Mouse (Mus musculus): ENCODE data around the gene Gm12216.

DNA sequence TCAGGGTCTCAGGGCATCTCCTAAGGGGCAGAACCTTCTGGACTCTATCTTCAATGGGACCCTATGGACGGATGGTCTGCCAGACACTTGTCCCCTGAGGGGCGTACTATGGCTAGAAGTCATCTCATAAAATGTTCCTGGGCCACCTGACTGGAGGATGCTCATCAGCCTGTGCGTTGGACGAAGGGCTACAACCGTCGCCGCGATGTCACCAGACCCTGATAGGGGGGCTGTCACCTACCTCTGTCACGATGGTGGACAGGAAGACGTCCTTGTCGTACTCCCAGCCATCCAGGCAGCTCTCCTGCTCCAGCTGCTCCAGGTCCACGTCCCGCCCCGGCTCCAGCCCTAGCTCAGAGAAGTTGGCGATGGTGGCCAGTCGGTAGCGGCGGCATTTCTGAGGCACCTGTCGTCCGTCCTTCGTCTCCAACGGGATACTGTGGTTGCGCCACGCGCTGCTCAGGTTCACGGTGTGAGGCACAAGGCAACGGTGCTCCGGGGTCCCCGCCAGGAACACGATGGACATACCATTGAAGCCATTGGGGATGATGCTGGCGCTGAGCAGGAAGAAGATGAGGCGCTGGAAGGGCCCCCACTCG is 31.9 kb upstream of the Gm12216 start:
- TF ChIP-seq CTCF (IDR thresholded peaks at IDR 0.05; ENCODE audit: low read depth, low read length) (no peak), POLR2A (IDR thresholded peaks at IDR 0.05; ENCODE audit: extremely low read depth, insufficient read depth, low read length) (no peak)

All from liver, adult 2 months (tissue).